Mouse (Mus musculus) stomach, postnatal 0 days (tissue): Measurements from ENCODE around the gene Rplp1.

Experiments
- CTCF ChIP-seq: IDR thresholded peaks from 2 replicates; pipeline ENCODE4 v1.5.1; 2016; ENCODE audit warnings: antibody characterized with exemption, low read depth, mild to moderate bottlenecking, moderate library complexity
- EP300 ChIP-seq: optimal IDR thresholded peaks from 2 replicates; pipeline ENCODE3; 2016; ENCODE audit warnings: antibody characterized with exemption

DNA sequence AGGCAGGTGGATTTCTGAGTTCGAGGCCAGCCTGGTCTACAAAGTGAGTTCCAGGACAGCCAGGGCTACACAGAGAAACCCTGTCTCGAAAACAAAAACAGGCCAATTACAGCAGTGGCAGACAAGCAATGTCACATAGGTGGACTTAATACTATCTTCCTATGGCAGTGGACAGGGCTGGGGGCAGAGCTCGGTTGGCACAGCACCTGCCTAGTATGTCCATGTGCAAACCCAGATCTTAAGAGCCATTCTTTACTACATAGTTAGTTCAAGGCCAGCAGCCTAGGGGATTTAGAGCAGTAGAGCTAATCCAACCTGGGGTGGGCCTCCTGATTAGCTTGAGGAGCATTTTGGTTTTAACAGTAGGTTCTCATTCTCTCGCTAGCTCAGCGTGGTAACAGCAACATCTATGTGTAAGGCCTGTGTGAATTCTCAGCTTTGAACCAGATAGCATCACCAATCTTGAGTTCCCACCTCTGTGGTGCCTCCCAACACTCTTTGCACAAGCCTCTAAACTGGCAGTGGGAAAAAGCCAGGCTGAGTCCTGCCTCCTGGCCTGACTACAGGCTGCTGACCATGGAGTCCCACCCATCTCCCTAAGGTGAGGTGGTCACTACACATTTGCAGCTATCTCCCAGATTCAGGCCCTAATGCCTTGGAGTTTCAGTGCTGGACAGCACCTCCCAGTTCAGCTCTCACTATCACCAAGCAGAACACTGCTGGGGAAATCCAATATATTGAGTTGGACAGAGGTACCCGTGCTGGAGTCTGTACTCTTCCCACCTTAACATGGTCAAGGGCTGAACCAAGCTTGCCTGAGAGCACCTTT, 2.8 kb downstream of the Rplp1 start:
- TF ChIP-seq CTCF: no peak
- no peak for TF ChIP-seq EP300
